Mouse (Mus musculus): ENCODE measurements around the gene Fcor. TPM values are rescaled to one million over a fixed set of nuclear protein-coding genes. Genes with fewer than 3 reads are reported as not detected.

Gene Fcor
- polyA plus RNA-seq (2015; fragmentation: Nextera tagmentation; extraction: Ambion mirVana): 18.3 and 19.0 TPM in 2 replicates

DNA sequence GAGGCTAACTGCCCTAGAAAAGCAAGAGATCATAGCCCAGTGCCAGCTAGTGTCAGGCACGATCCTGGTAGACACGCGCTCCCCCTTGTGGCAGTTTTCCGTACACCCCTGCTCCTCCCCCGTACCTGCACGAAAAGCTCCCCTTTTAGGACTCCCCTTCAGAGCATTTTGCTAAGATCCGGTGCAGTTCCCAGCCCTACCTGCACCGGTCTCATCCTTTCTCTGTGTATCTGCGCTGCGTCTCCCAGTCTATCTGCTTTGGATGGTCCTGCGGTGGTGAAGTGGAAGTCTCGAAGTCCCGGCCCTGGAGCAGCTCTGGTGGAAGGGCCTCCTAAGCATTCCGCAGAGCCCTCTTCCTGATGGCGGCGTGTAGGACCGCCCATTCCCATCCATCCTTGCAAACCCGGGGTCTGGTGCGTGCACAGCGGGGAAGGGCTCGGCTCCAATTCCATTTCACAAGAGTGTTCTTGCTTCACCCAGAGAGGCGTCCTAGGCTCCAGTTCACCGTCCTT lies at the start of gene Fcor:
Fcor (minus strand) TSS at position 383 of the 512 bp plus-strand sequence.
- Histone ChIP-seq H3K4me2 (peak within 1 kb of the TSS; percentile 56), H3K9me3 (no peaks in the 10 kb centered on the region), H3K27ac (peak within 1 kb of the TSS; percentile 75), H3K9ac (peak within 1 kb of the TSS; percentile 42), H3K4me3 (peak within 1 kb of the TSS; percentile 53), H3K27me3 (replicated peaks) (no peaks in the 10 kb centered on the region), H3K4me1 (peaks cover 12% of the 10 kb centered on the region; the same call in 1 of the 2 replicates), H3K36me3 (replicated peaks) (no peaks in the 10 kb centered on the region)
- WGBS: under 1% methylated on average over 23 of the region's 23 CpGs
- peak; percentile 89 for ATAC-seq (replicated peaks)

DNA sequence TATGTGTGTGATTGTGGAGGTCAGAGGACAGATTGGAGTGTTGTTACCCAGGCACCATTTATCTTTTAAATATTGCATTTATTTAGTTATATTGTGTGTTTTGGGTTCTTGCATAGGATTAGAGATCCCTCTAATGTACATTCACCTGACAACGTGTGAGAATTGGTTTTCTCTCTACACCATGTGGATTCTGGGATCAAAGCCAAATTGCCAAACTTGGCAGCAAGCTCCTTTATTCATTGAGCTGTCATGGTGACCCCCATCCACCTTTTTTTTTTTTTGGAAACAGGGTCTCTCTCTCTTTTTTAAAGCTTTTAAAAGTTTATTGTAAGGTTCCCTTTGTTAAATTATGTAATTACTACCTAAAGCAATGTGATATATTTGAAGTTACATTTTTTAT lies 48.9 kb upstream of the Fcor start:
- Histone ChIP-seq H3K4me1 (no peaks in the 10 kb centered on the region), H3K4me3 (no peak overlapping the region), H3K27me3 (replicated peaks) (no peaks in the 10 kb centered on the region), H3K27ac (no peak overlapping the region), H3K9ac (no peak overlapping the region), H3K4me2 (no peak overlapping the region), H3K36me3 (replicated peaks) (no peaks in the 10 kb centered on the region), H3K9me3 (no peaks in the 10 kb centered on the region)
- ATAC-seq (replicated peaks): no peak
- WGBS: 43% methylated on average over 1 of the region's 1 CpGs

DNA sequence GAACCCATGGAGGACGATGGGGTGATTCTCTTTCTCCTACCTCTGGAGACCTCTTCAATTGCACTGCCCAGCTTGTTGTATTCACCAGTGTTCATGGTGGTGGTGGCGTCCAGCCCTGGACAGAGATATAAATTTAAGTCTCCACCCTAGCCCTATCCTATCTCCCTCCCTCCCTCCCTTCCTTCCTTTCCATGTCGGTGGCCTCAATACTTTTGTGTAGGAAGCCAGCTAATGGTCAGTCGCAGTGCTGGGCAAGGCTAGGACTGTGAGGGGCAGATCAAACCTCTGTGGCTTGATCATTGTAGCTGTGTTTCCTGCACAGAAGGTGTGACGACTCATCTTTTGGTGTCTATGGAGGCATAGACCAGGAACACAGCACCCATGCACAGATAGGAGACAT lies 48.4 kb upstream of the Fcor start, which contains the start of gene Clec4g:
Clec4g (minus strand) TSS at position 101 of the 400 bp plus-strand sequence.
- WGBS: 77% methylated on average over 5 of the region's 5 CpGs
- ATAC-seq (replicated peaks): no peak

DNA sequence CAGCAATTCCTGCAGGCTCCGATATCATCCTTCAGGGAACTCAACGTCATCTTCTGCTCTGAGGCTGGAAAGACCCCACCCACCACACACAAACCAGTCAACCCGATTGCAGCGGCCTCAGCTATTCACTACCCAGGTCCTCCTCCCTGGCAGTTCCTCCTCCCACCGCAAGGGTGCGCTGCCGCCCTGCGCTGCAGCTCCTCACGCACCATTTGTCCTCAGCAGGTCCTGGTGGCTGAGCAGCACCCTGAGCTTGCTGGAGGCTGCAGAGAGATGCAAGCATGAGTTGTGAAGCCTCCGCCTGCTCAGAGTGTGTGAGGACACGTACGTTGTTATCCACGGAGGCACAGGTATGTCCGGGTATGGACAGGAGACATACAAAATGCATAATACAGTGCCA lies 46.4 kb upstream of the Fcor start:
- Histone ChIP-seq H3K9ac (no peak overlapping the region), H3K4me1 (no peaks in the 10 kb centered on the region), H3K4me3 (no peak overlapping the region), H3K9me3 (no peaks in the 10 kb centered on the region), H3K27me3 (replicated peaks) (no peaks in the 10 kb centered on the region), H3K36me3 (replicated peaks) (no peaks in the 10 kb centered on the region), H3K4me2 (no peak overlapping the region), H3K27ac (no peak overlapping the region)
- 20% methylated on average over 14 of the region's 14 CpGs for WGBS
- no peak for ATAC-seq (replicated peaks)

More for the DNA sequence above, 48.4 kb upstream of the Fcor start, which contains the start of gene Clec4g:
- H3K4me2 ChIP-seq: no peak within 1 kb of the TSS
- no peak within 1 kb of the TSS for H3K4me3 ChIP-seq
- H3K27ac ChIP-seq: no peak within 1 kb of the TSS
- no peaks in the 10 kb centered on the region for H3K9me3 ChIP-seq
- no peaks in the 10 kb centered on the region for H3K4me1 ChIP-seq
- H3K36me3 ChIP-seq (replicated peaks): no peaks in the 10 kb centered on the region
- H3K9ac ChIP-seq: no peak within 1 kb of the TSS
- no peaks in the 10 kb centered on the region for H3K27me3 ChIP-seq (replicated peaks)

DNA sequence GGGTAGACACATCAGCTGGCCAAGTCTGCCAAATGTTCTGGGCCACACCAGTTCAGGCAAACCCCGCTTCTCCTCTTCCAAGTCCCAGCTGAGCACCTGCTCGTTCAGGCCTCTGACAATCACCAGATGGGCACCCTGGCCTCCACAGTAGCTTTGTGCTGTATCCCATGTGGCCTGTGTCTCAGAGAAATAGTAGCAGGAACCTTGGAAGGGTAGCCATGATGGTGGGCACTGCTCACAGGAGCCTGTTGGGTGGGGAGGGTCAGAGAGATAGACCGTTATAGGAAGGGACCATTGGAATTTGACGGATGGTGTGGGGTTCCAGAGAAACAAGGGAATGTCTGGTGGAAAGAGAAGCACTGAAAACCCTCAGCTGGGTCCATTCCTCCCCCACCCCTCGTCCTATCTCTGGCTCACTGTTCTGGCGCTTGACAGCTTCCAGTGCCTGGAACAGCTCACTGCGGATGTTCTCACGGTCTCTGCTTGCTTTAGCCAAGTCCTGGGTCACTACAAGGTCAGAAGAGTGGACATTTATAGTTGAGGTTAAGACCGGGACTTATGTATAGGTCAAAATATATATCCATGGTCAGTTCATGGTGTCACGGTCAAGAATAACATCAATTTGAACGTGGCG lies 45.3 kb upstream of the Fcor start:
- 86% methylated on average over 12 of the region's 12 CpGs for WGBS
- Histone ChIP-seq H3K4me3 (no peak overlapping the region), H3K36me3 (replicated peaks) (no peaks in the 10 kb centered on the region), H3K27me3 (replicated peaks) (no peaks in the 10 kb centered on the region), H3K4me2 (no peak overlapping the region), H3K9me3 (no peaks in the 10 kb centered on the region), H3K27ac (no peak overlapping the region), H3K4me1 (no peaks in the 10 kb centered on the region), H3K9ac (no peak overlapping the region)
- ATAC-seq (replicated peaks): no peak

DNA sequence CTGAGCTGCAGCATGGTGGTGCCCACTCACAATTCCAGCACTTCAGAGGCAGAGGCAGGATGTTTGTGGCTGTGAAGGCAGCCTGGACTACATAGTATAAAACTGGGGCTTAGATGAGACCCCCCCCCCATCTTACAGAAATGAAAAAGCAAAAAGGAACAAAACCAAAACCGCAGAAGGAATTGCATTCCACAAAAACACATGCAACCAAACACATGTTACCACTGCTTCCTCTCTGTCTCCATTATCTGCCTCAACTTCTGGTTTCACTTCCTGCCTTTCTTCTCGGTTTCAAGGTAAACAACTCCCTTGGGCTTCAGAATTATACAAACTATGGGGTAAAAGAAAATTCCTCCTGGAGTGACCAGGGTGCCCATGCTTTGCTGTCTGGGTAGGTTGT lies 39.5 kb upstream of the Fcor start:
- H3K4me2 ChIP-seq: no peak overlapping the region
- H3K36me3 ChIP-seq (replicated peaks): no peaks in the 10 kb centered on the region
- no peak for ATAC-seq (replicated peaks)
- H3K27ac ChIP-seq: no peak overlapping the region
- H3K9me3 ChIP-seq: no peaks in the 10 kb centered on the region
- H3K9ac ChIP-seq: no peak overlapping the region
- no peak overlapping the region for H3K4me3 ChIP-seq
- H3K27me3 ChIP-seq (replicated peaks): no peaks in the 10 kb centered on the region
- 65% methylated on average over 2 of the region's 2 CpGs for WGBS
- no peaks in the 10 kb centered on the region for H3K4me1 ChIP-seq

DNA sequence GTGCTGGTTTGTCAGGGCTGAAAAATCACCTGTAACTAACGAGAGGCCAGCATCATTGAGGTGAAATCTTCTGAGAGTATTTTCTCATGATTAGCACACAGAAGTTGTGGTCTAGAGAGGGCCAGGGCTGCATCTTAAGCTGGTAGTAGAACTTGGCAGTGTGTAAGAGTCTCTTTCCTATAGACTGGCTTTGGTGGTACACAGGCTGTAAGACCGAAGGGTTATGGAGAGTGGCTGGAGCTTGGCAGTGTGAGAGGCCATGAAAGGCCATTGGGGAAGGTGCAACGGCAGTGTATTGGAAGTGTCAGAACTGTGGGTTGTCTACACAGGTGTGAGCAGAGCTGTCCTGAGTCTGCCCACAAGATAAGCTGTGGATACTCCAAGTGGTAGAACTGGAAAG lies 38.1 kb upstream of the Fcor start:
- Histone ChIP-seq H3K9me3 (no peaks in the 10 kb centered on the region), H3K36me3 (replicated peaks) (no peaks in the 10 kb centered on the region), H3K4me2 (no peak overlapping the region), H3K4me3 (no peak overlapping the region), H3K27ac (no peak overlapping the region), H3K4me1 (no peaks in the 10 kb centered on the region), H3K27me3 (replicated peaks) (no peaks in the 10 kb centered on the region), H3K9ac (no peak overlapping the region)
- no peak for ATAC-seq (replicated peaks)
- WGBS: 83% methylated on average over 3 of the region's 3 CpGs

DNA sequence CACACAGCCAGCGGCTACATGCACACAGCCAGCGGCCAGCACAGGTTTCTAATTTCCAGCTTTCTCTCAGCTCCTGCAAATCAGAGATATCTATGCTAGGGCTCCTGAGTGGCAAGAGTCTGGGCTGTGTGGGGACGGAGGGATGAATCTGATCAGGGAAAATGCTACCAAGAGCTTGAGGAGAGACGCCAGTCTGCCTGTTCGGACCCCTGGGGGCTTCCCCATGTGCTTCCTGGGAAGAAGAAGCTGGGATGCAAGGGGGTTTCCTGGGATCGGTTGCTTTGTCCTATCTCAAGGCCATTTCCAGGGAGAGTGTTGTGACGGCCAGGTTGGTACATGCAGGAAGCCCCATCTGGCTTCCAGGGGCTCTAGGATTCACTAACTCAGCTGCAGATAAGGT lies 35.4 kb upstream of the Fcor start:
- no peak for ATAC-seq (replicated peaks)
- Histone ChIP-seq H3K36me3 (replicated peaks) (no peaks in the 10 kb centered on the region), H3K9ac (no peak overlapping the region), H3K9me3 (no peaks in the 10 kb centered on the region), H3K4me3 (no peak overlapping the region), H3K27ac (no peak overlapping the region), H3K4me1 (no peaks in the 10 kb centered on the region), H3K4me2 (no peak overlapping the region), H3K27me3 (replicated peaks) (no peaks in the 10 kb centered on the region)
- 73% methylated on average over 7 of the region's 7 CpGs for WGBS

DNA sequence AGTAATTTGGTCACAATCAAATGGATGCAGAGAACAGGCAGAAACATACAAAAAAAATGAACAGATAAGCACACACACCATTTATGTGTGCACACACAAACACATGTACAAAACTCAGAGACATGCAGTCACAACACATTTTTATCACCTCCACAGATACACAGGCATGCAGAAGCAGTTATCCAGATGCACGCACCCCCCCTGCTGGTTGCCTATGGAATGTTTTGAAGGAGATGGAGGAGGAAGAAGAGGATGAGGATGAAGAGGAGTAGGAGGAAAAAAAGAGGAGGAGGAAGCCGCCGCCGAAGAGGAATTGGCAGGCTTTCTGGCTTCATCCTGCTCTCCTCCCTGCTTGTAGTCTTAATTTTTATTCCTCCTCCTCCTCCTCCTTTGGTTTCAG lies 33.5 kb upstream of the Fcor start:
- Histone ChIP-seq H3K27ac (no peak overlapping the region), H3K9me3 (no peaks in the 10 kb centered on the region), H3K4me3 (no peak overlapping the region), H3K36me3 (replicated peaks) (no peaks in the 10 kb centered on the region), H3K4me1 (no peaks in the 10 kb centered on the region), H3K9ac (no peak overlapping the region), H3K27me3 (replicated peaks) (no peaks in the 10 kb centered on the region), H3K4me2 (no peak overlapping the region)
- WGBS: 56% methylated on average over 4 of the region's 4 CpGs
- no peak for ATAC-seq (replicated peaks)

DNA sequence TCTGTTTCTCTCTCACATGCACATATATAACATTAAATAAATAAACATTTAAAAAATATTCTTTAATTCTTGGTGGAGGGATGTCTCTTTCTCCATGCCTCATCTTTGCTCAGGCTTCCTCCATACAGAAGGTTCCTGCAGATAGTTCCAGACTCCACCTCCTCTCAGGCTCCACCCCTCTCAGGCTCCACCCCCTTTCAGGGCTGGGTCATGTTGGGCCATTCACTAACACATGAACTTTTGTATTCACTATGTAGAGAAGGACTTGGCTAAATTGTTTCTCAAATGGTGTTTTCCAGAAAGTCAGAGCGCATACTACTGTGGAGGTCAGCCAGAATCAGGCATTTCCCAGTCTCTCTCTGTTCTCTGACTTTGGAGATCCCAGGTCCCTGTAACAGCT lies 29.3 kb upstream of the Fcor start:
- Histone ChIP-seq H3K27me3 (replicated peaks) (no peaks in the 10 kb centered on the region), H3K4me1 (no peaks in the 10 kb centered on the region), H3K27ac (no peak overlapping the region), H3K4me2 (no peak overlapping the region), H3K4me3 (no peak overlapping the region), H3K9ac (no peak overlapping the region), H3K36me3 (replicated peaks) (no peaks in the 10 kb centered on the region), H3K9me3 (no peaks in the 10 kb centered on the region)
- no peak for ATAC-seq (replicated peaks)
- whole genome bisulfite sequencing: 100% methylated on average over 1 of the region's 1 CpGs

DNA sequence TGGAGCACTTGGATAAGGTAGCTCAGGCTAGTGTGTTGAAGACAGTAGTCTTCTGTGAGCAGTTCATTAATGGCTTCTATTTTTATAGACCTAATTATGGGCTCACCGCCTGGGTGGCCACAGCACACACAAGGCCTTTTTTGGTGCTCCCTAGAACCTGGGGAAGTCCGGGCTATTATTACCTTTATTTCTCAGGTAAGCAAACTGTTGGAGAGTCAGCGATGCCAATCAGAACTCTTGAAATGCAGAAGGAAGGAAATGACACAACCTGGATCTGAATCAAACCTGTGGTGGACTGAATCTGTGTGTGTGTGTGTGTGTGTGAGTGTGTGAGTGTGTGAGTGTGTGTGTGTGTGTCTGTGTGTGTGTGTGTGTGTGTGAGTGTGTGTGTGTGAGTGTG lies 22.0 kb upstream of the Fcor start, which contains the start of gene Fcer2a:
Fcer2a (minus strand) TSS at position 55 of the 400 bp plus-strand sequence.
- H3K27ac ChIP-seq: no peak within 1 kb of the TSS
- no peak within 1 kb of the TSS for H3K9ac ChIP-seq
- WGBS: 90% methylated on average over 3 of the region's 3 CpGs
- H3K9me3 ChIP-seq: no peaks in the 10 kb centered on the region
- no peak within 1 kb of the TSS for H3K4me3 ChIP-seq
- H3K27me3 ChIP-seq (replicated peaks): no peaks in the 10 kb centered on the region
- H3K36me3 ChIP-seq (replicated peaks): no peaks in the 10 kb centered on the region
- H3K4me2 ChIP-seq: no peak within 1 kb of the TSS
- ATAC-seq (replicated peaks): no peak
- no peaks in the 10 kb centered on the region for H3K4me1 ChIP-seq

DNA sequence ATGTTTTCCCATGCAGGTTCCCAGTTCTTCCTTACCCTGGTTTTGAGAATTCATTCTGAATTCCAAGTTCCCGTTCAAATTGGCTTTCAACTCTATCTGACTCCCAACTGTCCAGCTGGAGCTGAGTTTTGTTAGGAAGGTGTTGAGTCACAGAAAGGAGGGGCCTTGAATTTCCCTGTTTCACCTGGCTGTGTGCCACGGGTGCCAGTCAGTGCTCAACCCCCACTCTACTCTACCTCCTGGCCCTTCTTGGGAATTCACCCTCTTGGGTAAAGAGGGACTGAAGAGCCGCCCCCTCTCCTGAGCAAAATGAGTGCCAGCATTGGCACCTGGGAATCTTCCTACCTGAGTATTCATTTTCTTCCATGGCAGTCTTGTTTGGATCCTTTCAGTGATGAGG lies 18.6 kb upstream of the Fcor start:
- Histone ChIP-seq H3K27me3 (replicated peaks) (no peaks in the 10 kb centered on the region), H3K4me3 (no peak overlapping the region), H3K4me2 (no peak overlapping the region), H3K36me3 (replicated peaks) (no peaks in the 10 kb centered on the region), H3K9ac (no peak overlapping the region), H3K4me1 (no peaks in the 10 kb centered on the region), H3K9me3 (no peaks in the 10 kb centered on the region), H3K27ac (no peak overlapping the region)
- ATAC-seq (replicated peaks): no peak
- WGBS: 80% methylated on average over 3 of the region's 3 CpGs

DNA sequence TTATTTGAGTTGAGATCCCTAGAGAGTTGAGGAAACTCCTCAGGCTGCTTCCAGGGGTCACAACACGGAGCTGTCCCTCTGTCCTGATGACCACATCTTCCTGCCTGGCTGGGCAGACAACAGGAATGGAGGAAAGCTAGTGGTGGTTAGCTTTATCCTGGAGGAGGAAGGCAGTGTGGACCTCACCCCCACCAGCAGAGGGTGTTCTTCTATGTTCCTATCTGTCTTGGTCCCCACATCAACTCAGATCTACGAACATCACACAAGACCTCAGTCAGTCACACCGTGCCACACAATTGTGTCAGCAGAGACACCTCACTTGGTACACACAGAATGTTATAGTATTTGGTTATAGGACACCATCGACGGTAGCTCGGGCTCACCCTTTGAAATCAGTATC lies 15.4 kb upstream of the Fcor start:
- H3K27me3 ChIP-seq (replicated peaks): no peaks in the 10 kb centered on the region
- H3K27ac ChIP-seq: no peak overlapping the region
- no peaks in the 10 kb centered on the region for H3K9me3 ChIP-seq
- 78% methylated on average over 6 of the region's 6 CpGs for WGBS
- H3K9ac ChIP-seq: no peak overlapping the region
- no peaks in the 10 kb centered on the region for H3K36me3 ChIP-seq (replicated peaks)
- no peak overlapping the region for H3K4me2 ChIP-seq
- no peak overlapping the region for H3K4me3 ChIP-seq
- no peak for ATAC-seq (replicated peaks)
- H3K4me1 ChIP-seq: no peaks in the 10 kb centered on the region

All from midbrain, embryonic 15.5 days (tissue).